Mouse (Mus musculus) bone marrow, adult 2 months (tissue): ENCODE data around the gene Pard3b. TPM values are rescaled to one million over a fixed set of nuclear protein-coding genes. Genes with fewer than 3 reads are reported as not detected.

ENCODE experiments used
- H3K27ac ChIP-seq: fragments of 200-500 bp; 2 replicates; pipeline ENCODE4 v1.5.1; 2012; ENCODE audit warnings: low read depth, mild to moderate bottlenecking, control low read depth, inconsistent platforms, low read length; ENCODE audit not compliant: control insufficient read depth, poor library complexity, insufficient read depth
- H3K4me1 ChIP-seq: fragments of 200-500 bp; 2 replicates; pipeline ENCODE4 v1.6.1; 2011; ENCODE audit warnings: low read length; ENCODE audit not compliant: control insufficient read depth, insufficient read depth
- H3K4me3 ChIP-seq: fragments of 200-500 bp; replicated peaks from 2 replicates; pipeline ENCODE3; 2011; ENCODE audit warnings: mild to moderate bottlenecking, low read depth, low read length, control low read depth; ENCODE audit not compliant: control insufficient read depth
- CTCF ChIP-seq: fragments of 200-500 bp; IDR thresholded peaks from 2 replicates; pipeline ENCODE4 v1.5.1; 2011; ENCODE audit warnings: low read length, control low read depth; ENCODE audit not compliant: control insufficient read depth, insufficient read depth
- POLR2A ChIP-seq: fragments of 200-500 bp; IDR thresholded peaks from 2 replicates; pipeline ENCODE4 v1.6.1; 2011; ENCODE audit warnings: low read depth, mild to moderate bottlenecking, control low read depth, low read length, borderline replicate concordance; ENCODE audit not compliant: control insufficient read depth
- WGBS: fragments of 180-500 bp; shearing (Covaris S2); methylation state at CpG from one replicate; pipeline ENCODE4 v1.1.7; 2018; 5-methylcytosine and 5-hydroxymethylcytosine counted together
- polyA plus RNA-seq: library from polyadenylated mRNA; stranded (reverse); fragments of >200 nt; gene quantifications from 2 replicates; pipeline ENCODE4 v1.2.4, GENCODE M21; 2011; ENCODE audit warnings: low replicate concordance; ENCODE audit not compliant: missing spikeins, insufficient read depth, insufficient read length

Pard3b gene
- polyA plus RNA-seq, 1 experiment = 9.7 TPM

DNA sequence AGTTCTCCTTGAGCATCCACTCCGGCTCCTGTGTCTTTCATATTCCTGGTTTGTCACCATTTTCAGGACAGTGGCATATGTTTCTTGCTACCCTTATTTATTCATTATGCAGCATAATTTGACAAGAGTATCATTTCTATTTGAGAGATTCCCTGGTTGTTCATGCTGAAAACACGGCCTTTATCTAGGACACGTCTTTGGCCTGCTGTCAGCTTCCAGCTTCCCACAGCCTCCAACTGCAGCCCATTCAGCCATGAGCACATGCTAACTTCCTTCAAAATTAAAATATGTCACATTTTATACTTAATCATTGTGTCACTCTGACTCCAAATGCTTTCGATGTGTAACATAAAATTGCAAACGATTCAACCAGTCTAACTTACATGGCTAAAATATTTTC is 596.5 kb downstream of the Pard3b start:
- 84% methylated on average over 5 of the region's 5 CpGs for WGBS
- Histone ChIP-seq H3K4me3 (no peak overlapping the region), H3K27ac (no peak overlapping the region), H3K4me1 (no peaks in the 10 kb centered on the region)
- TF ChIP-seq POLR2A (no peak), CTCF (no peak)

- no peaks in the 10 kb centered on the region for H3K4me1 ChIP-seq
- no peak overlapping the region for H3K27ac ChIP-seq
- no peak overlapping the region for H3K4me3 ChIP-seq
- WGBS = 57% methylated on average over 12 of the region's 12 CpGs
- TF ChIP-seq CTCF (no peak), POLR2A (no peak)
Observed at GRCm38 (mm10) chr1:62244191-62244984, 605.8 kb downstream of the Pard3b start.

DNA sequence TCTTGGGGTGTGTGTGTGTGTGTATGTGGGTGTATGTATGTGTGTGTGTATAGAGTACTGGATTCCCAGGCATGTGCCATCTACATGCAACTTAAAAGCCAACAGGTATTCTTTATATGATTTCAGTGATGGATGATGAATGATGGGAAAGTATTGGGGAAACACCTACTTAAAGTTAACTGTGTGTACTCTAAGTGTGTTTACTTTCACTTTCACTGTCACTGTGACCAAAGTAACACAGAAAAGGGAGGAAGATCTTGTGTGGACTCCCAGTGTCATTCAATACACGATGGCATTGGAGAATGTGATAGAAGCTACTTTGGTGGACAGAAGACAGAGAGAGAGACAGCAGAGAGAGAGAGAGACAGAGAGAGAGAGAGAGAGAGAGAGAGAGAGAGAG is 613.8 kb downstream of the Pard3b start:
- TF ChIP-seq CTCF = no peak
- no peak overlapping the region for H3K4me3 ChIP-seq
- no peaks in the 10 kb centered on the region for H3K4me1 ChIP-seq
- H3K27ac ChIP-seq = no peak overlapping the region
- 68% methylated on average over 1 of the region's 1 CpGs for whole genome bisulfite sequencing

GRCm38 (mm10) chr1:62254316-62254715 is 615.7 kb downstream of the Pard3b start:
- TF ChIP-seq CTCF = no peak
- TF ChIP-seq POLR2A = no peak
- Histone ChIP-seq H3K4me1 (no peaks in the 10 kb centered on the region), H3K27ac (no peak overlapping the region), H3K4me3 (no peak overlapping the region)
- WGBS = 82% methylated on average over 4 of the region's 4 CpGs

- TF ChIP-seq CTCF (no peak), POLR2A (no peak)
- H3K4me1 ChIP-seq = no peaks in the 10 kb centered on the region
- no peak overlapping the region for H3K4me3 ChIP-seq
- 61% methylated on average over 1 of the region's 1 CpGs for WGBS
- no peak overlapping the region for H3K27ac ChIP-seq
Observed at GRCm38 (mm10) chr1:62254888-62255287, 616.3 kb downstream of the Pard3b start.

- WGBS = 43% methylated on average over 3 of the region's 3 CpGs
- Histone ChIP-seq H3K27ac (no peak overlapping the region), H3K4me3 (no peak overlapping the region), H3K4me1 (no peaks in the 10 kb centered on the region)
- TF ChIP-seq CTCF = no peak
- no peak for TF ChIP-seq POLR2A
Observed at GRCm38 (mm10) chr1:62276466-62276865, 637.8 kb downstream of the Pard3b start.

DNA sequence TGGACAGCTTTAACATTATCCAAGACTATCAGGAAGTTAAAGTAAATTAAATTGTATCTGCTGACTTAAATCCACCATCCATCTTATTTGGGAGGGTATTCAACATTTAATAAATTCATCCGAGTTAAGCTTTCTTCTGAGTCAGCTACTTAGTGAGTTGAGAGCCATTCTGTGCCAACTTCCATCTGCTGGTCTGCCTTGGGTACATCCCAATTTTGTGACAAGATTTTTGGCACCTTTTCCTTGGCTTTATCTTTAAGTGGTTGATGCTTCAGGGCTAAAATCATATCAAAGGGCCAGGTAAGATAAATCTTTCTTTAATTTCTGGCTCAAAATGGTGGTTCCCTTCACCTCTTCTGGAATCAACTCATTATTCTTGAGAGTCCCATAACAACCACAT is 640.0 kb downstream of the Pard3b start:
- WGBS = 81% methylated on average over 1 of the region's 1 CpGs
- no peak overlapping the region for H3K4me3 ChIP-seq
- no peak overlapping the region for H3K27ac ChIP-seq
- TF ChIP-seq POLR2A (no peak), CTCF (no peak)
- no peaks in the 10 kb centered on the region for H3K4me1 ChIP-seq

DNA sequence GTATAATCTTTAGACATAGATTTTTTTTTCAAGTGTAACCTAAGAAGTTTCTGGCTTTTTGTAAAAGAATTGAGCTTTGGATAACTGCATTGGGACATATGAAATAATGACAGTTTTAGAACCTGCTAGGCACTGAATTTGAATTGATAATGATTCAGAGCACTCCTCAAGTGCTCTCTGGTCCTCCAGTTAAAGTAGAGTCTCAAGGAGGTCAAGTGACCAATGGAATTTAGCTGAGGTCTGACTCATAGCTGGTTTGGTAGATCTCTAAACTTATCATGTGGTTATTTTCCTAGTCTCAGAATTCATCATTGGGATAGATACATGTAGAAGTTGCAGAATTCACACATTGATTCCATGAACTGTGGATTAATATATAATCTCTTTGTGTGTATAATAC is 642.0 kb downstream of the Pard3b start:
- no peak overlapping the region for H3K27ac ChIP-seq
- no peak for TF ChIP-seq CTCF
- H3K4me3 ChIP-seq = no peak overlapping the region
- H3K4me1 ChIP-seq = no peaks in the 10 kb centered on the region

DNA sequence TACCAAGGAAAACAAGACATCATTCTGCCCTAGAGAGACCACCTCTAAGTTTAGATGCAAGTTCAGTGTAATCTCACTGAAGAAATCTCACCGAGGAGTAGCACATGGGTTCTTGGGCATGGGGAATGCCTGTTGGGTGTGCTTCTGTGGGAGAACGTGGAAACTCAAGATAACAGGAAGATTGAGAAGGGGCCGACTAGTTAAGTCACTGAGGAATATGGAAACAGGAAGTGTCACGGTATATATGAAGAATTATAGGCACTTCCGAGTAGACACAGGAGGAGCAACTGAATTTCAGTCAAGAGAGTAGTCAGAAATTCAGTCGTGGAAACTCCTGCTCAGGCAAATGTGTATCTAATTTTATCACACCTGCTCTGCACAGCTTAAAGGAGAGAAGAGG is 644.2 kb downstream of the Pard3b start:
- TF ChIP-seq CTCF (no peak), POLR2A (no peak)
- H3K27ac ChIP-seq = no peak overlapping the region
- WGBS = 13% methylated on average over 6 of the region's 6 CpGs
- no peaks in the 10 kb centered on the region for H3K4me1 ChIP-seq
- H3K4me3 ChIP-seq = no peak overlapping the region
